Mouse (Mus musculus) kidney, postnatal 0 days (tissue): ENCODE data around the gene Rgs7bp. TPM values are rescaled to one million over a fixed set of nuclear protein-coding genes. Genes with fewer than 3 reads are reported as not detected.

Source experiments
- ATAC-seq: fragments of 200-750 bp; cut with Nextera tagmentation; replicated peaks from 2 replicates; pipeline ENCODE4 v1.8.0; 2017; ENCODE audit warnings: low read depth, moderate number of reproducible peaks, moderate TSS enrichment, moderate library complexity; ENCODE audit not compliant: low FRiP score
- DNase-seq: peaks from one replicate; pipeline ENCODE4 v3.0.0-alpha.2; 2016; ENCODE audit warnings: low spot score
- H3K27ac ChIP-seq: fragments of 300-500 bp; sonication (generic); 2 replicates; pipeline ENCODE4 v1.5.1; 2014; ENCODE audit warnings: mild to moderate bottlenecking
- H3K27me3 ChIP-seq: fragments of 300-500 bp; sonication (generic); 2 replicates; pipeline ENCODE4 v1.6.1; 2014; ENCODE audit warnings: low read length, mixed read lengths; ENCODE audit not compliant: insufficient read depth
- H3K36me3 ChIP-seq: fragments of 300-500 bp; sonication (generic); 2 replicates; pipeline ENCODE4 v1.6.1; 2014; ENCODE audit warnings: low read length, mixed read lengths; ENCODE audit not compliant: insufficient read depth
- H3K4me1 ChIP-seq: fragments of 300-500 bp; sonication (generic); replicated peaks from 2 replicates; pipeline ENCODE4 v1.6.1; 2014; ENCODE audit warnings: antibody characterized with exemption, low read length, mixed read lengths; ENCODE audit not compliant: insufficient read depth
- H3K4me2 ChIP-seq: fragments of 300-500 bp; sonication (generic); 2 replicates; pipeline ENCODE4 v1.6.1; 2014; ENCODE audit warnings: mild to moderate bottlenecking, low read length, moderate library complexity, mixed read lengths
- H3K4me3 ChIP-seq: fragments of 300-500 bp; sonication (generic); replicated peaks from 2 replicates; pipeline ENCODE4 v1.5.1; 2014; ENCODE audit warnings: low read depth, low read length
- H3K9ac ChIP-seq: fragments of 300-500 bp; sonication (generic); 2 replicates; pipeline ENCODE4 v1.6.1; 2014; ENCODE audit warnings: low read depth, low read length
- H3K9me3 ChIP-seq: fragments of 300-500 bp; sonication (generic); replicated peaks from 2 replicates; pipeline ENCODE4 v1.6.1; 2016; ENCODE audit warnings: low read length, inconsistent platforms, mixed read lengths
- CTCF ChIP-seq: IDR thresholded peaks from 2 replicates; pipeline ENCODE4 v1.5.1; 2016; ENCODE audit warnings: antibody characterized with exemption, low read depth, mild to moderate bottlenecking, moderate library complexity
- WGBS: fragments of 180-500 bp; shearing (Covaris S2); extraction: QIAGEN DNeasy Blood & Tissue Kit; methylation state at CpG from one replicate; pipeline ENCODE4 v1.1.7; 2014; 5-methylcytosine and 5-hydroxymethylcytosine counted together
- polyA plus RNA-seq: library from polyadenylated mRNA; unstranded; fragments of >200 nt; fragmentation: Nextera tagmentation; extraction: Ambion mirVana; gene quantifications from 2 replicates; pipeline ENCODE4 v1.2.1, GENCODE M21; 2015

Rgs7bp gene
- polyA plus RNA-seq, 1 experiment from 2014 or later: 1.4 TPM

GRCm38 (mm10) chr13:104908691-104909090, 146.0 kb downstream of the Rgs7bp start:
- peak; percentile 45 for DNase-seq

More at GRCm38 (mm10) chr13:104908691-104909090, 146.0 kb downstream of the Rgs7bp start:
- no peak overlapping the region for H3K4me2 ChIP-seq
- no peaks in the 10 kb centered on the region for H3K36me3 ChIP-seq
- no peak overlapping the region for H3K9ac ChIP-seq
- no peak for ATAC-seq
- H3K9me3 ChIP-seq: no peaks in the 10 kb centered on the region
- no peak for TF ChIP-seq CTCF
- WGBS: 63% methylated on average over 7 of the region's 7 CpGs
- H3K27ac ChIP-seq: no peak overlapping the region
- H3K4me3 ChIP-seq: no peak overlapping the region
- no peaks in the 10 kb centered on the region for H3K27me3 ChIP-seq
- H3K4me1 ChIP-seq: no peaks in the 10 kb centered on the region

Other genes with a start within 250 kb of the Rgs7bp start
- 25.4 and 27.6 TPM in 2 replicates for gene Cwc27, start 237.8 kb downstream of the Rgs7bp start, polyA plus RNA-seq
- gene Shisal2b, start 191.0 kb downstream of the Rgs7bp start, polyA plus RNA-seq: 0.57 and 0.71 TPM in 2 replicates
- not detected in 2 replicates for gene 4933425L06Rik, start 27.2 kb upstream of the Rgs7bp start, polyA plus RNA-seq
- gene Rnf180, start 239.9 kb upstream of the Rgs7bp start, polyA plus RNA-seq: 7.1 and 7.3 TPM in 2 replicates